Mouse (Mus musculus) small intestine, adult 2 months (tissue): ENCODE data around the gene Mpped2.

ENCODE experiments used
- CTCF ChIP-seq: fragments of 200-500 bp; IDR thresholded peaks from 2 replicates; pipeline ENCODE4 v1.5.1; 2012; ENCODE audit warnings: low read depth, mild to moderate bottlenecking, control low read depth, inconsistent platforms, low read length, moderate library complexity, mixed read lengths; ENCODE audit not compliant: insufficient replicate concordance, insufficient read length; ENCODE audit errors: extremely low read depth
- POLR2A ChIP-seq: fragments of 200-500 bp; IDR thresholded peaks from 2 replicates; pipeline ENCODE4 v1.6.1; 2012; ENCODE audit warnings: low read depth, mild to moderate bottlenecking, control low read depth, inconsistent platforms, low read length, moderate library complexity

DNA sequence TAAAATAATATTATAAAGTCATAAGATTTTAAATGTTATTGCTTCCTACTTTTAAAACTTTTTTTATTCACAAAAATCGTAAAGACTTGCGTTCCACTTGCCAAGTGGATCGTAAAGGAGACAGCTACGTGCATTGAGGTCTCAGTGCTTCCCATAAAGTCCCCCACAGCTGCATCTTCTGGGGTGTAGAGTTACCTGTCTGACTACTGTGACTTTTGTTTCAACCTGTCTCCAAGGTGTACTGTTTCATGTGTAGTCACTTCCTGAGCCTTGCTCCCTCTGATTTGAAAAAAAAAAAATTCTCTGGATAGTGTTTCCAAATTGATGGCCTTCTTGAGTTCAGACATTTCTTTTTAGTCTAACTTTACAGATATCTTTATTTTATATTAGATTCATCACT is 29.0 kb downstream of the Mpped2 start:
- TF ChIP-seq POLR2A (no peak), CTCF (no peak)
